In the genomic region with DNA sequence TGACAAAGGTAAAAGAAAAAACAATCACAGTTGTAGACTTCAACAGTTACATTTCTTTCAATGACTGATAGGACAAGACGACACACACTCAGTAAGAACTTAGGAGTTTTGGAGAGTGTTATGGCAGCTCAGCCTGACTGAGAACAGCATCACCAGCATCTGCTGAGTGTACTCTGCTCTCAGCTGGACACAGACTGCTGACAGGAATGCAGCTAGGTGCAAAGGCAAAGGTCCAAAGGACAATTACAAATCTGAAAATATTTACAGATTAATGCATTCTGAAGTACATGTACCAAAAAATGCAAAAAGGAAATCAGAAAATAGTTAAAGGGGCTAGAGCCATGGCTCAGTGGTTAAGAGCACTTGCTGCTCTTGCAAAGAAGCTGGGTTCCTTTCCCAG, we compare ENCODE assay signal across 20 mouse cellular contexts. TPM values are rescaled to one million over a fixed set of nuclear protein-coding genes. Genes with fewer than 3 reads are reported as not detected.
"Had no signal": no experiment of that assay in that cellular context is flagged by ENCODE, and none has a peak within 500 bp of the region (broad histone marks: within the 10 kb centered on the region; RNA-seq: fewer than 3 reads in every experiment).

No protein-coding gene starts in this region.

- ATAC-seq: lung, postnatal 0 days; midbrain, embryonic 13.5 days; midbrain, embryonic 15.5 days had no signal

- H3K9me3 ChIP-seq: lung, embryonic 15.5 days; megakaryocyte, embryonic 14.5 days; midbrain, embryonic 13.5 days; midbrain, embryonic 15.5 days; neural tube, embryonic 12.5 days; stomach, embryonic 15.5 days had no signal

- H3K27ac ChIP-seq: lung, embryonic 15.5 days; macrophage; midbrain, embryonic 13.5 days; midbrain, embryonic 15.5 days; neural tube, embryonic 12.5 days; stomach, embryonic 15.5 days; stomach, postnatal 0 days had no signal

- H3K4me1 ChIP-seq: lung, embryonic 15.5 days; midbrain, embryonic 13.5 days; midbrain, embryonic 15.5 days; neural tube, embryonic 12.5 days had no signal

- H3K27me3 ChIP-seq: lung, embryonic 15.5 days; midbrain, embryonic 13.5 days; midbrain, embryonic 15.5 days; neural tube, embryonic 12.5 days; stomach, embryonic 15.5 days had no signal

- H3K4me2 ChIP-seq: lung, embryonic 15.5 days; midbrain, embryonic 11.5 days; midbrain, embryonic 13.5 days; midbrain, embryonic 15.5 days; neural tube, embryonic 12.5 days; stomach, embryonic 15.5 days had no signal

- H3K4me3 ChIP-seq: lung, embryonic 15.5 days; megakaryocyte, embryonic 14.5 days; midbrain, embryonic 13.5 days; midbrain, embryonic 15.5 days; neural tube, embryonic 12.5 days; stomach, embryonic 15.5 days had no signal

- H3K9ac ChIP-seq: lung, embryonic 15.5 days; midbrain, embryonic 13.5 days; midbrain, embryonic 15.5 days; neural tube, embryonic 12.5 days; stomach, embryonic 15.5 days had no signal

- DNase-seq: lung, adult 2 months; lung, postnatal 14 days; lung, postnatal 36 days; right cerebral cortex, postnatal 14 days; thymus, adult 2 months; thymus, postnatal 25 days; thymus, postnatal 4 days had no signal

RNA-seq across cellular contexts. Expression of a gene that starts 54.5 kb away (rescaled TPM):
- polyA plus RNA-seq: lung, adult 2 months; lung, embryonic 15.5 days; lung, postnatal 0 days; midbrain, embryonic 11.5 days; midbrain, embryonic 13.5 days; midbrain, postnatal 0 days; neural tube, embryonic 12.5 days; neural tube, embryonic 14.5 days; spleen, adult 2 months; stomach, embryonic 15.5 days; stomach, postnatal 0 days; thymus, adult 2 months had no signal
